Mouse (Mus musculus) heart, embryonic 15.5 days (tissue): ENCODE results near the gene 9130213A22Rik. TPM values are rescaled to one million over a fixed set of nuclear protein-coding genes. Genes with fewer than 3 reads are reported as not detected.

Experiments used
- ATAC-seq: fragments of 200-750 bp; cut with Nextera tagmentation; replicated peaks from 2 replicates; pipeline ENCODE4 v1.8.0; 2017; ENCODE audit warnings: low read depth, moderate TSS enrichment; ENCODE audit not compliant: insufficient number of reproducible peaks, insufficient read depth, low FRiP score
- H3K27ac ChIP-seq: fragments of 300-500 bp; sonication (generic); 2 replicates; pipeline ENCODE4 v1.5.1; 2015; ENCODE audit warnings: mild to moderate bottlenecking, inconsistent platforms
- H3K27me3 ChIP-seq: fragments of 300-500 bp; sonication (generic); 2 replicates; pipeline ENCODE4 v1.6.1; 2015; ENCODE audit warnings: inconsistent platforms
- H3K36me3 ChIP-seq: fragments of 300-500 bp; sonication (generic); 2 replicates; pipeline ENCODE4 v1.6.1; 2015; ENCODE audit warnings: mild to moderate bottlenecking, inconsistent platforms
- H3K4me1 ChIP-seq: fragments of 300-500 bp; sonication (generic); replicated peaks from 2 replicates; pipeline ENCODE4 v1.6.1; 2015; ENCODE audit warnings: inconsistent platforms
- H3K4me2 ChIP-seq: fragments of 300-500 bp; sonication (generic); 2 replicates; pipeline ENCODE4 v1.6.1; 2015; ENCODE audit warnings: inconsistent platforms, mild to moderate bottlenecking, moderate library complexity
- H3K4me3 ChIP-seq: fragments of 300-500 bp; sonication (generic); 2 replicates; pipeline ENCODE4 v1.5.1; 2015; ENCODE audit warnings: mild to moderate bottlenecking, inconsistent platforms
- H3K9ac ChIP-seq: fragments of 300-500 bp; sonication (generic); 2 replicates; pipeline ENCODE4 v1.6.1; 2015; ENCODE audit warnings: mild to moderate bottlenecking, inconsistent platforms
- H3K9me3 ChIP-seq: fragments of 300-500 bp; sonication (generic); replicated peaks from 2 replicates; pipeline ENCODE4 v1.6.1; 2016; ENCODE audit warnings: inconsistent platforms
- WGBS: fragments of 180-500 bp; shearing (Covaris S2); methylation state at CpG from one replicate; pipeline ENCODE4 v1.1.7; 2015; ENCODE audit warnings: mixed read lengths; 5-methylcytosine and 5-hydroxymethylcytosine counted together
- polyA plus RNA-seq: library from polyadenylated mRNA; unstranded; fragments of >200 nt; fragmentation: Nextera tagmentation; extraction: Ambion mirVana; gene quantifications from 2 replicates; pipeline ENCODE4 v1.2.1, GENCODE M21; 2015

Gene 9130213A22Rik
- polyA plus RNA-seq, 1 experiment from 2014 or later = 0.60 TPM

DNA sequence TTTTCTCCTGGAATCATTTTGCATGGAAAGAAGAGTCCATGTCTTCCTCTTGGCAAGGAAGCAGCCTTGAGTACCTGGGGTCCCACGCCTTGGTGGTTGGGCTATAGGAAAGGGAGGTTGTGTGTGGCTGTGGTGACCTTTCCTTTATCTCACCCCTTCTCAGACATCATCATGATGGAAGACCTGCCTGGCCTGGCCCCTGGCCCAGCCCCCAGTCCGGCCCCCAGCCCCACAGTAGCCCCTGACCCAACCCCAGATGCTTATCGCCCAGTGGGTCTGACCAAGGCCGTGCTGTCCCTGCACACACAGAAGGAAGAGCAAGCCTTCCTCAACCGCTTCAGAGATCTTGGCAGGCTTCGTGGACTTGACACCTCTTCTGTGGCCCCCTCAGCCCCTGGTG, 17.2 kb downstream of the 9130213A22Rik start:
- Histone ChIP-seq H3K27ac (no peak overlapping the region), H3K9me3 (no peaks in the 10 kb centered on the region), H3K9ac (no peak overlapping the region), H3K4me3 (no peak overlapping the region), H3K27me3 (no peaks in the 10 kb centered on the region), H3K4me1 (peaks cover 21% of the 10 kb centered on the region), H3K4me2 (no peak overlapping the region), H3K36me3 (peaks cover 94% of the 10 kb centered on the region)
- WGBS = 86% methylated on average over 6 of the region's 6 CpGs
- no peak for ATAC-seq

DNA sequence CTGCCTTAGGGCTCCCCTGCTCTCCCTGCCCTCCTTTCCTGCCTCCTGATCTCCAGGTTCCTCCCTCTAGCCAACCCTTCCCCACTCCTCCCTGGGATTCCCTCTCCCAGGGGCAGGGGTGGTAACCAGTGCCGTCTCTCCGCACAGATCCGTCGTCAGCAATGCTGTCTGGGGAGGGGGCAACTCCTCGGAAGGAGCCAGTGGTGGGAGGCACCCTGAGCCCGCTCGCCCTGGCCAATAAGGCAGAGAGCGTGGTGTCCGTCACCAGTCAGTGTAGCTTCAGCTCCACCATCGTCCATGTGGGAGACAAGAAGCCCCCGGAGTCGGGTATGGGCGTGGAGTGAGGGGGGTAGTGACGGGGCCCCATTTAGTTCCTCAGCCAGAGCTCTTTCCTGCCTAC, 17.9 kb downstream of the 9130213A22Rik start:
- no peak overlapping the region for H3K4me3 ChIP-seq
- no peak overlapping the region for H3K9ac ChIP-seq
- peaks cover 92% of the 10 kb centered on the region for H3K36me3 ChIP-seq
- no peak overlapping the region for H3K27ac ChIP-seq
- H3K4me1 ChIP-seq = peaks cover 20% of the 10 kb centered on the region
- WGBS = 85% methylated on average over 14 of the region's 14 CpGs
- no peak overlapping the region for H3K4me2 ChIP-seq
- ATAC-seq = no peak
- no peaks in the 10 kb centered on the region for H3K27me3 ChIP-seq
- H3K9me3 ChIP-seq = no peaks in the 10 kb centered on the region

DNA sequence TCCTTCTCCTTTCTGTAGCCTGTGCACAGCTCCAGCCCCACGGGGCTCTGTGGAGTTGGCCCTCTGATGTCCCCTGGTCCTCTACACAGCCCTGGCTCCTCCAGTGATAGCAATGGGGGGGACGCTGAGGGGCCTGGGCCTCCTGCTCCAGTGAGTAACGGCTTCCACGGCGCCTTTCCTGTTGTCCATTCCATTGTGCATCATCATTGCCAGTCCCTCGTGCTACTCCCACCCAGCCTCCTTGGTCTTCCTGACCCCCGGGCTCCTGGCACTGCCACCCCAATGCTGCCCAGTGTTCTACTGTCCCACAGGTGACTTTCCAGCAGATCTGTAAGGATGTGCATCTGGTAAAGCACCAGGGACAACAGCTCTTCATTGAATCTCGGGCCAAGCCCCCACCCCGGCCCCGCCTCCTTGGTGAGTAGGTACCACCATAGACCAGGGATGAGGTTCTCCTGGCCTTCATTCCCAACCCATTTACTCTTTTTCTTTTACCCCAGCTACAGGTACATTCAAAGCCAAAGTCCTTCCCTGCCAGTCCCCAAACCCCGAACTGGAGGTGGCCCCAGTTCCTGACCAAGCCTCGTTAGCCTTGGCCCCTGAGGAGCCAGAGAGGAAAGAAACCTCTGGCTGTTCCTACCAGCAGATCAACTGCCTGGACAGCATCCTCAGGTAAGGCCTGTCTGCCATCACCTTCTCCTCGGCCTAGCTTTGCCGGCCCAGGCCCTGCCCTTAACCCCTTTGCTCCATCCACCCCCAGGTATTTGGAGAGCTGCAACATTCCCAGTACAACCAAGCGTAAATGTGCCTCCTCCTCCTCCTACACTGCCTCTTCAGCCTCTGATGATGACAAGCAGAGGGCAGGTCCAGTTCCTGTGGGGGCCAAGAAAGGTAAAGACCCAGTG, 18.6 kb downstream of the 9130213A22Rik start:
- Histone ChIP-seq H3K4me1 (peaks cover 23% of the 10 kb centered on the region), H3K9me3 (no peaks in the 10 kb centered on the region), H3K4me3 (no peak overlapping the region), H3K27ac (no peak overlapping the region), H3K9ac (no peak overlapping the region), H3K27me3 (no peaks in the 10 kb centered on the region), H3K36me3 (peaks cover 85% of the 10 kb centered on the region), H3K4me2 (no peak overlapping the region)
- WGBS = 89% methylated on average over 15 of the region's 15 CpGs
- ATAC-seq = no peak

DNA sequence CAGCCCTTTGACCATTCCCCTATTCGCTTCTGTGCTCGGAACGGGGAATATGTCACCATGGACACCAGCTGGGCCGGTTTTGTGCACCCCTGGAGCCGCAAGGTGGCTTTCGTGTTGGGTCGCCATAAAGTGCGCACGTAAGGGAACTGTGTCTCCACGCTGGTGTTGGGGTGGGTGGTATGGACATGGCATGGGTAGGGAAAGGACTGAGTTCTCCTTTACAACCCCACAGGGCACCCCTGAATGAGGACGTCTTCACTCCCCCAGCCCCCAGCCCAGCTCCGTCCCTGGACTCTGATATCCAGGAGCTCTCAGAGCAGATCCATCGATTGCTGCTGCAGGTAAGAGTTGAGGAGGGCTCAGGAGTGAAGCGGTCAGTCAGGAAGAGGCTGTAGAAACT, 19.3 kb downstream of the 9130213A22Rik start:
- Histone ChIP-seq H3K9ac (no peak overlapping the region), H3K4me3 (no peak overlapping the region), H3K27me3 (no peaks in the 10 kb centered on the region), H3K4me1 (peaks cover 30% of the 10 kb centered on the region), H3K27ac (no peak overlapping the region), H3K4me2 (no peak overlapping the region), H3K9me3 (no peaks in the 10 kb centered on the region), H3K36me3 (peaks cover 78% of the 10 kb centered on the region)
- ATAC-seq = no peak
- 96% methylated on average over 14 of the region's 14 CpGs for WGBS

DNA sequence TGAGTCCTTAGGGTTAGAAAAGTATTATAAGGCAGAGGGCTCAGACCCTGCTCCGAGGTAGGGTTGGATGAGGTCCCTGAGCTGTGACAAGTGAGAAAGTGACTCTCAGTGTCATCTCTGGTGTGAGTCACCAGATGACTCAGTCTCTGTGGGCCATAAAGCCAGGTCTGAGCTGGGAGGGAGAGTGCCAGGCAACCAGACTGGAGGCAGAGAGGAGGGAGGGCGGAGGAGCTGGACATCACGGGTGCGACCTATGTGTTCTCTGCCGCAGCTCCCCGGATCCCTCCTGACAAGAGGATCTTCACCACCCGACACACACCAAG, 20.0 kb downstream of the 9130213A22Rik start:
- H3K36me3 ChIP-seq = peaks cover 71% of the 10 kb centered on the region
- peaks cover 37% of the 10 kb centered on the region for H3K4me1 ChIP-seq
- H3K9me3 ChIP-seq = no peaks in the 10 kb centered on the region
- no peak overlapping the region for H3K4me3 ChIP-seq
- no peak overlapping the region for H3K27ac ChIP-seq
- no peak for ATAC-seq
- WGBS = 83% methylated on average over 7 of the region's 7 CpGs
- H3K9ac ChIP-seq = no peak overlapping the region
- no peaks in the 10 kb centered on the region for H3K27me3 ChIP-seq
- H3K4me2 ChIP-seq = no peak overlapping the region

DNA sequence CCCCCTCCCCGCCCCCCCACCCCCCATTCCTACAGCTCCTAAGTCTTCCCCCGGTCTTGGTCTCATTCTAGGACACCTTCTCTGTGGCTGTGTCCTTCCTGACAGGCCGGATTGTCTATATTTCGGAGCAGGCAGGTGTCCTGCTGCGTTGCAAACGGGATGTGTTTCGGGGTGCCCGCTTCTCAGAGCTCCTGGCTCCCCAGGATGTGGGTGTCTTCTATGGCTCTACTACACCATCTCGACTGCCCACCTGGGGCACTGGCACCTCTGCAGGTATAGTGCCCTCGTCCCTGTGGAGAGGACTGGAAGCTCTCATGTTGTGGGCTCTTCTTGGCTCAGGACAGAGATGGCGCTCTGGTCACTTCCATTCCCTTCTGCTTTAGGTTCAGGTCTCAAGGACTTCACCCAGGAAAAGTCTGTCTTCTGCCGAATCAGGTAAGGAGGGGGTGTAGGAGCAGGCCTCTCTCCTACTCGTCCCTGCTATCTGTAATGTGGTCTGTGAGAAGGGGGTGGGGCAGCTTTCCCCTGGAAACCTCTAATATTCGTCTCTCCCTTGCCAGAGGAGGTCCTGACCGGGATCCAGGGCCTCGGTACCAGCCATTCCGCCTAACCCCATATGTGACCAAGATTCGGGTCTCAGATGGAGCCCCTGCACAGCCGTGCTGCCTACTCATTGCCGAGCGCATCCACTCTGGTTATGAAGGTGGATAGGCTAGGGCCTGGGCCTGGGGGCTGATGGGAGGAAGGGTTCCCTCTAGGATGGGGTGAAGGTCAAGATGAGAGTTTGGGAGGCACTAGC, 20.6 kb downstream of the 9130213A22Rik start:
- H3K4me3 ChIP-seq = no peak overlapping the region
- H3K27me3 ChIP-seq = no peaks in the 10 kb centered on the region
- H3K27ac ChIP-seq = no peak overlapping the region
- no peak for ATAC-seq
- WGBS = 91% methylated on average over 21 of the region's 21 CpGs
- H3K9ac ChIP-seq = no peak overlapping the region
- H3K36me3 ChIP-seq = peaks cover 65% of the 10 kb centered on the region
- peaks cover 40% of the 10 kb centered on the region for H3K4me1 ChIP-seq
- H3K9me3 ChIP-seq = no peaks in the 10 kb centered on the region
- no peak overlapping the region for H3K4me2 ChIP-seq

DNA sequence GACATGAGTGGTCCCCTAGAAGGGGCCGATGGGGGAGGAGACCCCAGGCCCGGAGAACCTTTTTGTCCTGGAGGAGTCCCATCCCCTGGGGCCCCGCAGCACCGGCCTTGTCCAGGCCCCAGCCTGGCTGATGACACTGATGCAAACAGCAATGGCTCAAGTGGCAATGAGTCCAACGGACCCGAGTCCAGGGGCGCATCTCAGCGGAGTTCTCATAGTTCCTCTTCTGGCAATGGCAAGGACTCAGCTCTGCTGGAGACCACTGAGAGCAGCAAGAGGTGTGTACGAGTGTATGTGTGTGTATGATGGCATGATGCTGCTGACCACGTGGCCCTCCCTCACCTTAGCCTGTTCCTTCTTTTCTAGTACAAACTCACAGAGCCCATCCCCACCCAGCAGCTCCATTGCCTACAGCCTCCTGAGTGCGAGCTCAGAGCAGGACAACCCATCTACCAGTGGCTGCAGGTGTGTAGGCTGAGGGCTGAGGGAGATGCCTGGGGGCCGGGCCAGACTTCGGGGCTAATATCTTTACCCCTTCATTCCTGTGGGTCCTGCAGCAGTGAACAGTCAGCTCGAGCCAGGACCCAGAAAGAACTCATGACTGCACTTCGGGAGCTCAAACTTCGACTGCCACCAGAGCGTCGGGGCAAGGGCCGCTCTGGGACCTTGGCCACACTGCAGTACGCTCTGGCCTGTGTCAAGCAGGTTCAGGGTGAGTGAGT, 21.6 kb downstream of the 9130213A22Rik start:
- Histone ChIP-seq H3K9me3 (no peaks in the 10 kb centered on the region), H3K27me3 (no peaks in the 10 kb centered on the region), H3K4me1 (peaks cover 40% of the 10 kb centered on the region), H3K4me3 (peak overlapping the region; percentile 73), H3K36me3 (peaks cover 55% of the 10 kb centered on the region), H3K9ac (peak overlapping the region; percentile 63), H3K4me2 (peak overlapping the region; percentile 83), H3K27ac (peak overlapping the region; percentile 99)
- 85% methylated on average over 20 of the region's 20 CpGs for WGBS
- ATAC-seq = no peak

DNA sequence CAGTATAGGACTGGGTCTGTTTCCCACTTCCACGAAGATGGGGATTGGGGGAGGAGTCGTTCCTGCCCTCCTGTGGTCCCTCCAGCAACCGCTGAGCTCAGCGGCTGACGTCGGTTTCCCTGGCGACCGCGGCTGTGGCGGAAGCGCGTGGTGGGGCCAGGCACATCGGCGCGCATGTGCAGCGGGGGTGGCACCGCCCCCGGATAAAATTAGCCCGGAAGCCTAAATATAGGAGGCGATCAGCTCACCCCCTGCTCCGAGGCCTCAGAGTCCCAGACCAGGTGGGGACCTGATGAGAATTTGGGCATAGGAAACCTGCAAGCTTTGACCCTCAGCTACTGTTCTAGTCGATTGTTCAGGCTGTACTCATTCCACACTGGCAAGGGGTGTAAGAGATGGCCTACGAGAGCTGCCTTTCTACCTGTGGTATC, 22.5 kb downstream of the 9130213A22Rik start:
- WGBS = under 1% methylated on average over 23 of the region's 23 CpGs
- peak overlapping the region; percentile 83 for H3K4me2 ChIP-seq
- peaks cover 46% of the 10 kb centered on the region for H3K36me3 ChIP-seq
- ATAC-seq = peak; percentile 21
- H3K4me3 ChIP-seq = peak overlapping the region; percentile 73
- no peaks in the 10 kb centered on the region for H3K27me3 ChIP-seq
- peak overlapping the region; percentile 99 for H3K27ac ChIP-seq
- H3K9ac ChIP-seq = peak overlapping the region; percentile 63
- H3K9me3 ChIP-seq = no peaks in the 10 kb centered on the region
- H3K4me1 ChIP-seq = peaks cover 40% of the 10 kb centered on the region

DNA sequence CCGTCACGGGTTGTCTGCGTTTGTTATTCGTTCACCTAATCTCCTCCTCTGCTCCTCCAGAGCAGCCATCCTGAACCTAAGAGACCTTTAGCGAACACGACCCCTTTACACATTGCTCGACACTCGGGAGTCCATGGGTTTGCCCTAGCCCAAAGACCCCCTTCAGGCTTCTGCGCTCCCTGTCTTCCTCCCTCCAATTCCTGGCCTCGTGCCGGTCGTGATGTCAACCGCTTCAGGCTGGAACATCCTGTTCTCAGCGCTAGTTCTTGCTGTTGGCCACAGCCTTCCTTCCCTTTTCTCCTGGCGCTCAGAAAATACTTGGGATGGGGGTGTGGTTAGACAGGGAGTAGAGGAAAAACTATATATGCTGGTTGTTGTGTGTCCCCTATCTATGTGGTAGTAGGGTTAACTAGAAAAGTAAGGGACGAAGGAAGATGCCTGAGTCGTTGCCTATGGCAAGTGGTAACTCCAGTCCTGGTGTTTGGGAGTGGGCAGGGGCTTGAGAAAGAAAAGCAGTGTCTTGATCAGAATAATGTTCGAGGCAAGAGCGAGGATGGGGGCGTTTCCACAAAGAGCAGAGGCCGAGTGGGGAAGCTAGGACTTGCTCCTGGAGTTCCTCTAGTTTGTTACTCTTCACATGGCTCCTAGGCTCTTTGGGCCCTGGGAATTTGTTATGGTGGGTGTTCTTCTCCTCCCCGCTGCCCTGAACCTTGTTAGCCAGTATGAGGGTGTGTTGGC, 23.0 kb downstream of the 9130213A22Rik start:
- ATAC-seq = no peak
- Histone ChIP-seq H3K4me1 (peaks cover 42% of the 10 kb centered on the region), H3K36me3 (peaks cover 41% of the 10 kb centered on the region)

DNA sequence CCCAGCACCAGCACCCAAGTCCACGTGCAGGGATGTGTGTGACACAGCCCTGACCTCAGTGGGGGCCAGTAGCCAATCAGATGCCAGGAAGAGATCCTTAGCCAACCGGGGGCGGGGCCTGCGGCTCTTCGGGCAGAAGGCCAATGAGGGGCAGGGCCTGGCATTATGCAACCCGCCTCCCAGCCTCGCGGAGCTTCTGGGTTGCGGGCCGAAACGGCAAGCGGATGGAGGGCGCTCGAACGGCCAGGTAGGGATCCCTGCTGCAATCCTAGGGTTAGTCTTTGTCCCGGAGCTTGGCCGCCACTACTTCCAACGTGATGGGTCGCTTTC, 23.7 kb downstream of the 9130213A22Rik start:
- 0% methylated on average over 19 of the region's 19 CpGs for WGBS
- ATAC-seq = peak; percentile 2

More for the DNA sequence above, 23.0 kb downstream of the 9130213A22Rik start:
- H3K9me3 ChIP-seq = no peaks in the 10 kb centered on the region
- peak overlapping the region; percentile 99 for H3K27ac ChIP-seq
- H3K9ac ChIP-seq = peak overlapping the region; percentile 63
- H3K4me2 ChIP-seq = peak overlapping the region; percentile 83
- peak overlapping the region; percentile 73 for H3K4me3 ChIP-seq
- H3K27me3 ChIP-seq = no peaks in the 10 kb centered on the region
- WGBS = under 1% methylated on average over 22 of the region's 22 CpGs

More for the DNA sequence above, 23.7 kb downstream of the 9130213A22Rik start:
- peaks cover 34% of the 10 kb centered on the region for H3K36me3 ChIP-seq
- peak overlapping the region; percentile 99 for H3K27ac ChIP-seq
- peak overlapping the region; percentile 63 for H3K9ac ChIP-seq
- H3K4me1 ChIP-seq = peaks cover 48% of the 10 kb centered on the region
- no peaks in the 10 kb centered on the region for H3K27me3 ChIP-seq
- peak overlapping the region; percentile 73 for H3K4me3 ChIP-seq
- H3K4me2 ChIP-seq = peak overlapping the region; percentile 83
- H3K9me3 ChIP-seq = no peaks in the 10 kb centered on the region
